Mouse (Mus musculus) hindlimb bud, embryonic 11.5 days (tissue): ENCODE data around the gene Srp72.

Source experiments
- DNase-seq: peaks from one replicate; pipeline ENCODE4 v3.0.0-alpha.2; 2012; ENCODE audit warnings: low read depth, low spot score; ENCODE audit errors: extremely low spot score

Srp72 gene

GRCm38 (mm10) chr5:77039391-77039790, 64.9 kb downstream of the Srp72 start:
- no peak for DNase-seq

GRCm38 (mm10) chr5:77044362-77044761, 69.9 kb downstream of the Srp72 start:
- DNase-seq, result no peak
